Mouse (Mus musculus): Measurements from ENCODE around the gene Phlpp2.

GRCm38 (mm10) chr8:109952171-109952570, 83.8 kb downstream of the Phlpp2 start:
- no peak for TF ChIP-seq CTCF (IDR thresholded peaks at IDR 0.05)
- TF ChIP-seq EP300 (IDR thresholded peaks at IDR 0.05), result no peak
